Mouse (Mus musculus): Measurements from ENCODE around the gene Slc51b. TPM values are rescaled to one million over a fixed set of nuclear protein-coding genes. Genes with fewer than 3 reads are reported as not detected.

Slc51b gene
- polyA plus RNA-seq, 1 experiment from 2014 or later, result not detected

DNA sequence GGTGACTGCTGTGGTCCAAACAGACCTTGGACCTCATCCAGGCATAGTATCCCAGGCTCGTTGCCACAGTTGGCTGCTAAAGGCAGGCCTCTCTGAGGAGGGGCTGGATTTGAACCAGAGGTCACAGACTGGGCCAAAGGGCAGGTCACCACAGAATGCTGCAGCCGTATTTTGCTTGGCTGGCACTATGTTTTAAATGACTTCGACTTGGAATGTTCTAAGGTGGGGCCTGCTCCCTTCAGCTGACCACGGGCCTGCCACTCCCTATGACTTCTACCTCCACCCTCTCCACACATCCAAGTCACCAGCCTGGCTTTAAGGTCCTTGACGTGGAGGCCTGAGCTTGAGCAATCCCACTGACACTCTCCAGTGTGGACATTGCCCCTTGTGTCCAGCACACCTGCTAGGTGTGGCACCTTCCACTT lies 13.9 kb downstream of the Slc51b start:
- Histone ChIP-seq H3K36me3 (no peaks in the 10 kb centered on the region), H3K9ac (no peak overlapping the region), H3K27me3 (no peaks in the 10 kb centered on the region), H3K4me1 (replicated peaks) (0 out of 2 replicates have a peak, but pooled peaks cover 6% of the 10 kb centered on the region), H3K9me3 (replicated peaks) (no peaks in the 10 kb centered on the region), H3K4me3 (replicated peaks) (no peak overlapping the region), H3K27ac (no peak overlapping the region), H3K4me2 (no peak overlapping the region)
- no peak for DNase-seq
- 0 out of 2 replicates have a peak, but pooled peaks have one; percentile 36 for ATAC-seq (ENCODE audit: low read depth)
- WGBS (ENCODE audit: insufficient replicate concordance), result 54% methylated on average over 5 of the region's 5 CpGs

DNA sequence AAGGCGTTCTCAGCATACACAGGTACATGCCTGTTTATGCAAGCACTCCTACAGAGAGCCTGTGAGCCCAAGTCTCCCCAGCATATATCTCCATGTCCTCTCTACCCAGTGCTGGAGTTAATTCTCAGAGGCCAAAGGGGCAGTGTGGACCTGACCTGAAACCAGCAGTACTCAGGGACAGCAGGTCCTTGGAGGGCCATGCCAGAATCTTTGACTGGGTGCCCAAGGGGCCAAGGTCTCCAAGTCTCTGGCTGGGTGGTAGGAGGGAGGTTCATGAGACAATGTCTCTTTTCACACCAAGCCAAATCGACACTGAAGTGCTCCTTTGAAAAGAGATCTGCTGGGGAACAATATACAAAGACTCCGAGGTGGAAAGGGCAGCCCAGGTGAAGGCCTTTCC lies 14.9 kb downstream of the Slc51b start:
- no peak for ATAC-seq (ENCODE audit: low read depth)
- no peak for DNase-seq
- WGBS (ENCODE audit: insufficient replicate concordance), result 52% methylated on average over 3 of the region's 3 CpGs

DNA sequence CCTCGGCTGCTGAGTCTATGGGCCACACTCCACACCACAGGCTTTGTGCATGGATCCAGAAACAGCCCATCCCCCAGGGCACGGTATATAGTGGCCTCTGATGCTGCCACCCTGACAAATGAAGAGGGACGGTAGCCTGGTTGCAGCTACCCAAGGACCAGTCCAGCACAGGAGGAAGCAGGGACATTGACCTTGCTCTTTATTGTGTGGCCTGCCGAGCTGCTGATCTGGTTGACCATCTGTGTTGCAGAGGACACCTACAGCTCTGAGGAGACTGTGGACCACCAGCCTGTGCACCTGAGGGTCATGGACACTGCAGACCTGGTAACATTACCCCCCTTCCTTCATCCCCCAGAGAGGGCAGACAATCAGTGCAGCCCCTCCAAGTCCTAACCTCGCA lies 15.4 kb downstream of the Slc51b start:
- Histone ChIP-seq H3K4me1 (replicated peaks) (0 out of 2 replicates have a peak, but pooled peaks cover 6% of the 10 kb centered on the region), H3K36me3 (no peaks in the 10 kb centered on the region), H3K27me3 (no peaks in the 10 kb centered on the region), H3K4me2 (no peak overlapping the region), H3K27ac (no peak overlapping the region), H3K9ac (no peak overlapping the region), H3K9me3 (replicated peaks) (no peaks in the 10 kb centered on the region), H3K4me3 (replicated peaks) (no peak overlapping the region)
- DNase-seq, result no peak
- WGBS (ENCODE audit: insufficient replicate concordance), result 71% methylated on average over 5 of the region's 5 CpGs
- ATAC-seq (ENCODE audit: low read depth), result no peak

More for the DNA sequence above, 14.9 kb downstream of the Slc51b start:
- H3K4me2 ChIP-seq, result no peak overlapping the region
- no peak overlapping the region for H3K4me3 ChIP-seq (replicated peaks)
- no peak overlapping the region for H3K9ac ChIP-seq
- H3K4me1 ChIP-seq (replicated peaks), result 0 out of 2 replicates have a peak, but pooled peaks cover 6% of the 10 kb centered on the region
- H3K36me3 ChIP-seq, result no peaks in the 10 kb centered on the region
- no peak overlapping the region for H3K27ac ChIP-seq
- H3K9me3 ChIP-seq (replicated peaks), result no peaks in the 10 kb centered on the region
- H3K27me3 ChIP-seq, result no peaks in the 10 kb centered on the region

DNA sequence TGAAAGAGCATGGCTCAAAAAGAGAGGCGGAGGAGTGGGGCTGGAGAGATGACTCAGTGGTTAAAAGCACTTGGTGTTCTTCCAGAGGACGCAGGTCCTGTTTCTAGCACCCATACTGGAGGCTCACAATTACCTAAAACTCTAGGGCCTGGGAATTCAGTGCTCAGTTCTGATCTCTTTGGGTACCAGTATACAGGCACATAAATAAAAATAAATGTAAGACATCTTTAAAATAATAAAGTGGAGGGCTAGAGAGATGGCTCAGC lies 17.6 kb downstream of the Slc51b start:
- Histone ChIP-seq H3K4me3 (replicated peaks) (no peak overlapping the region), H3K4me1 (replicated peaks) (0 out of 2 replicates have a peak, but pooled peaks cover 6% of the 10 kb centered on the region), H3K4me2 (no peak overlapping the region), H3K27ac (no peak overlapping the region), H3K9me3 (replicated peaks) (no peaks in the 10 kb centered on the region), H3K9ac (no peak overlapping the region), H3K36me3 (no peaks in the 10 kb centered on the region), H3K27me3 (no peaks in the 10 kb centered on the region)
- 71% methylated on average over 2 of the region's 2 CpGs for WGBS (ENCODE audit: insufficient replicate concordance)
- DNase-seq (no peak), ATAC-seq (ENCODE audit: low read depth) (no peak)

DNA sequence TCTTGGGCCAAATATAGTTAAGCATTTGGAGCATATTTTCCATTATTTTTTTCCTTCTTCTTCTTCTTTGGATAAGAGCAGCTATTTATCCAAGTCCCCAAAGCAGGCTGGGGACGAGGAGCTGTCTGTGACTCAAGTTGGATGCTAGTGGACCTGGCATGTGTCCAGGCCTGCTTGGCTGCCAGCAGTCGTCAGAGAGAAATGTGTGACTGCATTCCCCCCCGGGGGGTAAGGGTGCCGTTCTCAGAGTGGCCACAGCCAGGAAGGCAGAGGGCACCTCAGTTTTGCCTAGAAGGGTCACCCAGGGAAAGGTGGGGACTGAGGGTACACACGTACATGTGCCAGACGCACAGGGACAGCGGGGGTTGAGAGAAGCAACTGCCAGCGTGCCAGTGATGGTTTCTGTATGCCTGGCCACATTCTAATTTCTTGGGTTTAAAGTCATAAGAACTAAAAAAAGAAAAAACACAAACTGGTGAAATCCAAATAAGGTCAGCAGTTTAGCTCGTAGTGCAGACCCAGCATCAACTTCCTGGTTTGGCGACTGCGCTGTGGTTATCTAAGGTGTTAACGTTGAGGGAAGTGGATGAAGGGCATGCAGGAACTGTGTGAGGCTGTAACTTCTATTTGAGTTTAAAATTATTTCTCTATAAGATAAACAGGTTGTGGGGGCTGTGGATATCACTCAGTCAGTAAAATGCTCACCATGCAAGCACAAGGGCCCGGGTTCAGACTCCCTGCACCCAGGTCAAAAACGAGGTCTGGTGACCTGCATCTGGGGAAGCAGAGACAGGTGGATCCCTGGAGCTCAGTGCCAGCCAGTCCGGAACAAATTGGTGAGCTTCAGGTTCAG lies 18.2 kb downstream of the Slc51b start:
- no peak for ATAC-seq (ENCODE audit: low read depth)
- no peak overlapping the region for H3K4me3 ChIP-seq (replicated peaks)
- no peaks in the 10 kb centered on the region for H3K9me3 ChIP-seq (replicated peaks)
- no peaks in the 10 kb centered on the region for H3K36me3 ChIP-seq
- no peak overlapping the region for H3K27ac ChIP-seq
- no peak for DNase-seq
- WGBS (ENCODE audit: insufficient replicate concordance), result 53% methylated on average over 15 of the region's 15 CpGs
- H3K4me1 ChIP-seq (replicated peaks), result 0 out of 2 replicates have a peak, but pooled peaks cover 6% of the 10 kb centered on the region
- no peak overlapping the region for H3K9ac ChIP-seq
- H3K4me2 ChIP-seq, result no peak overlapping the region
- H3K27me3 ChIP-seq, result no peaks in the 10 kb centered on the region

DNA sequence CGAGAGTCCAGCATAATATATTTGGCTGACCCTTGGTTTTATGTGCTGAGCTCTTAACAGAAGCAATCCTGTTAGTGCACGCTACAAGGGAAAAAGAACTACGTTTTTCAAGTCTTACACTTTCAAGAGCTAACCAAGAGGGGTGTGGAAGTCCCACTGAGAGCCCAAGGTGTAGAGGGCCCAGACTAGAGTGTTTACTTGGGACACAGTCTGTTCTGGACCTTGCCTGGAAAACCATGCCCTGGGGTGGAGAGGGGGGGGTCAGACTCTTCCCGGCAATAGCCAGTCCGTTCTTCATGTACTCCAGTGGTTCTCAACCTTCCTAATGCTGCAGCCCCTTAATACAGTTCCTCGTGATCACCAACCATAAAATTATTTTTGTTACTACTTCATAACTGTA lies 22.8 kb downstream of the Slc51b start:
- ATAC-seq (ENCODE audit: low read depth) (no peak), DNase-seq (no peak)
- Histone ChIP-seq H3K4me2 (no peak overlapping the region), H3K27ac (no peak overlapping the region), H3K9me3 (replicated peaks) (no peaks in the 10 kb centered on the region), H3K36me3 (no peaks in the 10 kb centered on the region), H3K27me3 (no peaks in the 10 kb centered on the region), H3K4me3 (replicated peaks) (no peak overlapping the region), H3K4me1 (replicated peaks) (peaks cover 10% of the 10 kb centered on the region), H3K9ac (no peak overlapping the region)
- 79% methylated on average over 6 of the region's 6 CpGs for WGBS (ENCODE audit: insufficient replicate concordance)

DNA sequence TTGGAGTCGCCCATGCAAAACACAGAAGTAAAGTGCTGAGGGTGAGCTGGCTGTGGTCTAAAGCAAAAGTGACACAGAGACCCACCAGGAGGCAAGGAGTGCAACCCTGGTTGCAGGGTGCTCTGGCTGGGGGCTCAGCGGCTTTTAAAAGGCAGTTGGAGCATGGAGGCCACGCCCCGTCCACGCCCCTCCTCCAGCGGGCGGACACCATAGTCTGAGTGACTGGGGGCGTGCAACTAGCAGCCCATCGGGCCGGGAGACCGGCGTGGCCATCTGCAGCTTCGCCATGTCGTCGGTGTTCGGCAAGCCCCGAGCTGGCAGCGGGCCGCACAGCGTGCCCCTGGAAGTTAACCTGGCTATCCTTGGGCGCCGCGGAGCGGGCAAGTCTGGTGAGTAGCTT lies 24.5 kb downstream of the Slc51b start, which contains the start of gene Rasl12:
Rasl12 (plus strand) TSS at position 228 of the 400 bp plus-strand sequence.
- H3K4me2 ChIP-seq, result peak within 1 kb of the TSS; percentile 76
- H3K36me3 ChIP-seq, result no peaks in the 10 kb centered on the region
- peaks cover 10% of the 10 kb centered on the region for H3K4me1 ChIP-seq (replicated peaks)
- no peaks in the 10 kb centered on the region; the same call in 1 of the 2 replicates for H3K27me3 ChIP-seq
- 0 out of 2 replicates have a peak, but pooled peaks have one; percentile 45 for ATAC-seq (ENCODE audit: low read depth)
- H3K9me3 ChIP-seq (replicated peaks), result no peaks in the 10 kb centered on the region
- peak within 1 kb of the TSS; percentile 50 for H3K4me3 ChIP-seq (replicated peaks)
- DNase-seq, result peak; percentile 54
- no peak within 1 kb of the TSS for H3K27ac ChIP-seq
- 1% methylated on average over 24 of the region's 24 CpGs for WGBS (ENCODE audit: insufficient replicate concordance)
- H3K9ac ChIP-seq, result peak within 1 kb of the TSS; percentile 5; the same call in 1 of the 2 replicates

DNA sequence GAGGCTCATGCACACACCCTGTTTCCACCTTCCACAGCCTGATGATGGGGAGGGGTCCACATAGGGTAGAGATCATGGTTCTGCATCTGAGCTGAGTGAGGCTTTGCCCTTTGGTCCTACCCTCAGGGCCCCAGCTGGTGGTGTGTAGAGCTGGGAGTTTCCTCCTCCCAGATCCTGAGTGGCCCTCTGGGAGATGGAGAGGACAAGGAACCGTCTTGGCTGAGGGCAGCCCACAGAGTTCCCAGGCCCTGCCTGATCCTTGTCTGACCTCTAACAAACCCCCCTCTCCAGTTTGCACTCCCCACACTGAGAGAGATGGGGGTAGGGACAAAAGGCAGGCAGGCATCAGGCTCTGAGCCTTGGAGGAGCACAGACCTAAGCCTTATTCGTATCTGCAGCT lies 28.4 kb downstream of the Slc51b start:
- H3K4me2 ChIP-seq, result no peak overlapping the region
- H3K4me1 ChIP-seq (replicated peaks), result peaks cover 18% of the 10 kb centered on the region
- H3K27ac ChIP-seq, result no peak overlapping the region
- ATAC-seq (ENCODE audit: low read depth), result no peak
- H3K36me3 ChIP-seq, result no peaks in the 10 kb centered on the region
- no peak overlapping the region for H3K9ac ChIP-seq
- no peak for DNase-seq
- H3K9me3 ChIP-seq (replicated peaks), result no peaks in the 10 kb centered on the region
- peaks cover 36% of the 10 kb centered on the region for H3K27me3 ChIP-seq
- WGBS (ENCODE audit: insufficient replicate concordance), result 71% methylated on average over 2 of the region's 2 CpGs
- no peak overlapping the region for H3K4me3 ChIP-seq (replicated peaks)

DNA sequence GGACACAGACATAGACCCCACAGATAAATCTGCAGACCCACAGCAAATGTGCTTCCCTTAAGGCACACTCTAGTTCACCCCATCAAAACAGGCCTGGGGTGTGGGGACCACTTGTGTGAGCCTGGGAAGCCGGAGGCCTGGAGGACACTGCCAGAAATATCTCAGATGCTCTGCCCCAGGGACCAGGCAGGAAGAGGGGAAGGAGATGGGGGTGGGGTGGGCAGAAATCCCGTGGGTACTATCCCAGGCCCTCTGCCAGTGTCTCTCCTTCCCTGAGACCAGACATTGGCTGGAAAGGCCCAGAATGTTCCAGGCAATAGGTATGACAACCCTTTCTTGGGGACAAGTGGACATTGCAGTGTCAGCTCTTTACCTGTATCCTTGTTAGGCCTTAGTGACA lies 29.1 kb downstream of the Slc51b start:
- WGBS (ENCODE audit: insufficient replicate concordance), result 36% methylated on average over 2 of the region's 2 CpGs
- H3K27ac ChIP-seq, result no peak overlapping the region
- H3K9me3 ChIP-seq (replicated peaks), result no peaks in the 10 kb centered on the region
- peaks cover 43% of the 10 kb centered on the region for H3K27me3 ChIP-seq
- ATAC-seq (ENCODE audit: low read depth), result no peak
- H3K36me3 ChIP-seq, result no peaks in the 10 kb centered on the region
- peaks cover 14% of the 10 kb centered on the region for H3K4me1 ChIP-seq (replicated peaks)
- H3K4me2 ChIP-seq, result no peak overlapping the region
- no peak overlapping the region for H3K9ac ChIP-seq
- no peak for DNase-seq
- H3K4me3 ChIP-seq (replicated peaks), result no peak overlapping the region

DNA sequence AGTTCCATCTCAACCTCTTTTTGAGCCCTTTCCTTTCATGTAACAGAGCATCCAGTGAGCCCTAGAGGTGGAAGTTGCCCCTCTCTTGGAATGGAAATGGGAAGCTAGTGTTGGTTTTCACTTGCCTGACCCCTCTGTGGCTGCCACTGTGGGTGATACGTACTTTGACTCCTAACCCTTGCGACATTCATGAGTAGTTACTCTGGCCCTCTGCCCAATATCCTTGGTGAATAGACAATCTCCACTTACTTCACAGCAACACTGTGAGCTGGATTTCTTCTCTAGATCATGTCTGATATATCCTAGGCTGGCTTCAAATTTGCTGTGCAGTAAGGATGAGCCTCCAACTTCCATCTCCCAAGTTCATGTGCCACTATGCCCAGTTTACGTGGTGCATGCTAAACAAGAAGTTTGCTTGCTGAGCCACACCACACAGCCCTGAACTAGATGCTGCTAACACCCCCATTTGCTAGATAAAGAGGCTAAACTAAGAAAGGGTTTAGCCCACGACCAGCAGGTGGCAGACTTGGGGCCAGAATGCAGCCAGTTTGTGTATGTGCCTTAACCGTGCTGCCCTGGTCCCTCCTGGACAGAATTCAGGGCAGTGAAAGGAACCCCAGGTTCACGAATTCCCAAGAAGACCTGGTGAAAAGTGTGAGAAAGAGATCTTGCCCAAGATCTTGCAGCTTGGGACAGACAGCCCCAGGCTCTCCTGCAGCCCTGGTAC lies 30.0 kb downstream of the Slc51b start:
- ATAC-seq (ENCODE audit: low read depth), result no peak
- peak; percentile 34 for DNase-seq
- 21% methylated on average over 6 of the region's 6 CpGs for WGBS (ENCODE audit: insufficient replicate concordance)

DNA sequence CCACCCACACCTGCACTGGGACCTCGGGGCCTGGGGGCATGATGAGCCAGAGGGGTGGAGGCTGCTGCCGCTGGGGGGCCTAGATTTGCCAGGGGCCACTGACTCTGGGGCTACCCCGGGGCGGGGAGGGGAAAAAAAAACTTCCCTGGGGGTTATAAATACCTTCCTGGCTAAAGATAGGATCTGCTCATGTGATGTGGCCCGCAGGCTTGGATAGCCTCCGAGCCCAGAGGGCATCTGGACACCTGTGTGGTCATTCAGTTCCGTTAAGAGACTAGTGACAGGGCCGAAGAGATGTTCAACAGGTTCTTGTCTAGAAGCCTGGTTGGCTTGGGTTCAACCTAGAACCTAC lies 31.2 kb downstream of the Slc51b start, which contains the start of gene Kbtbd13:
Kbtbd13 (minus strand) TSS at position 40 of the 352 bp plus-strand sequence.
- Histone ChIP-seq H3K27ac (no peak within 1 kb of the TSS), H3K4me1 (replicated peaks) (peaks cover 7% of the 10 kb centered on the region; the same call in 1 of the 2 replicates), H3K9me3 (replicated peaks) (no peaks in the 10 kb centered on the region), H3K9ac (no peak within 1 kb of the TSS), H3K27me3 (peaks cover 50% of the 10 kb centered on the region), H3K36me3 (no peaks in the 10 kb centered on the region), H3K4me2 (peak within 1 kb of the TSS; percentile 54), H3K4me3 (replicated peaks) (peak within 1 kb of the TSS; percentile 41)
- 34% methylated on average over 7 of the region's 8 CpGs for WGBS (ENCODE audit: insufficient replicate concordance)
- no peak for ATAC-seq (ENCODE audit: low read depth)
- DNase-seq, result no peak

More for the DNA sequence above, 30.0 kb downstream of the Slc51b start:
- no peak overlapping the region for H3K27ac ChIP-seq
- no peaks in the 10 kb centered on the region for H3K36me3 ChIP-seq
- peaks cover 47% of the 10 kb centered on the region for H3K27me3 ChIP-seq
- no peaks in the 10 kb centered on the region for H3K9me3 ChIP-seq (replicated peaks)
- no peak overlapping the region for H3K4me2 ChIP-seq
- peaks cover 7% of the 10 kb centered on the region; the same call in 1 of the 2 replicates for H3K4me1 ChIP-seq (replicated peaks)
- no peak overlapping the region for H3K9ac ChIP-seq
- H3K4me3 ChIP-seq (replicated peaks), result no peak overlapping the region

Measured in liver, embryonic 13.5 days (tissue).